Mouse (Mus musculus): Measurements from ENCODE around the gene Lrig3.

Lrig3 gene

DNA sequence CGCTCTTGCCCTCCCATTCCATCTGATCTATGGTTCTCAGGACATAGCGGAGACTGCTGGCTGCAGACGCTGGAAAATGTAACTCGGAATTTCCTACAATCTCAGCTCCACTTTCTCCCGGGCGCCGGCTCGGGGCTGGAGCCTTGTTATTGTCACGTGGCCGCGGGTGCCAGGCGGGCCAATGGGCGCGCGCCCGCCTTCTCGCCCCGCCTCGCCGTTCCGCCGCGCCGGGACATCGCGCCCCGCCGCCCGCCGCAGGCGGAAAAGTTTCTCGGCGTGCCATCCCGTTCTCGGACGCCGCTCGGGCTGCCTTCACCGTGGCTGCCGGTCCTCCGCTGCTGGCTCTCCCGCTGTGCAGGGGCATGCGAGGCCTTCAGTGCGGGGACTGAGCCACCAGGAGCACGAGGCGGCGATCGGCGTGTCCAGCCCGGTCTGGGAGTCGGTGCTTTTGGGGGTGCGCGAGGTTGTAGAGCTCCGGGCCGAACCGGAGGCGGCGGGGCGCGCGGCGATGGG, at the start of gene Lrig3:
Gene Lrig3, plus strand, starts transcription at position 201 of the 513 bp plus-strand sequence.
- DNase-seq (ENCODE audit: low spot score), result peak; percentile 92

- DNase-seq (ENCODE audit: low spot score), result no peak
These were observed 49.2 kb upstream of the Lrig3 start for GRCm38 (mm10) chr10:125916781-125917180.

- DNase-seq (ENCODE audit: low spot score), result peak; percentile 45
These were observed 48.5 kb upstream of the Lrig3 start for GRCm38 (mm10) chr10:125917436-125917871.

- DNase-seq (ENCODE audit: low spot score), result no peak
These were observed 47.0 kb upstream of the Lrig3 start for GRCm38 (mm10) chr10:125918994-125919393.

DNA sequence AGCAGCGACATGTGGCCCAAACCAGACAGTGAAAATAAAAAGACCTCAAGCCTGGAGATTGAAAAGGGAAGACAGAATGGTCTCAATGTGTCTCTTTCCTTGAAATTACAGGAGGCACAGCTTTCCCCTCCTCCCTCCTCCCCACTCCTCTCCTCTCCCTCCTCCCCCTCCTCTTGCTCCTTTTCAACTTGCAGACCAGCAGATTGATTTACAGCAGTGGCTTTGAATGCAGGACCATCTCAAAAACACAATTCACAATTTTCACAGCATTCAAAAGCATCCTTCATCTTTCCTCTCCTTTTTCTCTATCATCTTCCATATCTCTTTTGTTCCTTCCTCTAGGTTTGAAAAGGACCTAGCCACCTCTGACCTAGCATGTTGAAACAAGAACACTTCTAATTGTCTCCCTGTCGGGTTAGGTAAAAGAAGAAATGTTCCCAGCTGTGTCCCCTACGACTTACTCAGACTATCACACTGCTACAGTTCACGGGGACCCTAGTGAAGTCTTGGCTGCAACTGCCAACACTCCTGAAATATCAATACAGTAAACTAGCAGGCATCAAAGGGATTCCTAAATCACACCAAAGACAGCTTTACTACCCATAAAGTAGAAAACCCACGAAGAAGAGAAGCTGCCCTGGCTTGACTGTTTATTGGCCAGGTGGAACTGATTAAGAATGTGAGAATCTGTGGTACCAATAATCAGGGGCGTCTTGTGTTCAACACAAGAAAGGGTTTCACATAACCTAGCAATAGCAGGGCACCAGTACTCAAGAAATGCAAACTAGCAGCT, 44.1 kb upstream of the Lrig3 start:
- DNase-seq (ENCODE audit: low spot score), result peak; percentile 75

DNA sequence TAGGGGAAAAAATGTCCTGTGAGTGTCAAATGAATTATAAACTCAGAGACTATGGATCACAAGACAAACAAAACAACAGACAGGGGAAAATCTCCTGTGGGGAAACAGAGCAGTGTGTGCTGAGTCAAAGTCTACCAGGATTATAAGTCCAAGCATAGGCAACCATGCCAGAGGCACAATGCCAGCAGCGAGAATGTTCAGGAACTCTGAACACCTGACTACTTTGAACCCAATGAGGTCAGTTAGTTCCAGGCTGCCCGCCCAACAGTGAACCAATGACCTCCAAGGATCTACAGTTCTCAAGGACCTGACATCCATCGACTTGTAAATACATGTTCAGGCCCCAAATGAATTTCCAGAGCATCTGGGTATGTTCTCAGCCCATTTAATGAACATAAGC, 36.0 kb upstream of the Lrig3 start:
- no peak for DNase-seq (ENCODE audit: low spot score)

GRCm38 (mm10) chr10:125933388-125933787, 32.6 kb upstream of the Lrig3 start:
- no peak for DNase-seq (ENCODE audit: low spot score)

DNA sequence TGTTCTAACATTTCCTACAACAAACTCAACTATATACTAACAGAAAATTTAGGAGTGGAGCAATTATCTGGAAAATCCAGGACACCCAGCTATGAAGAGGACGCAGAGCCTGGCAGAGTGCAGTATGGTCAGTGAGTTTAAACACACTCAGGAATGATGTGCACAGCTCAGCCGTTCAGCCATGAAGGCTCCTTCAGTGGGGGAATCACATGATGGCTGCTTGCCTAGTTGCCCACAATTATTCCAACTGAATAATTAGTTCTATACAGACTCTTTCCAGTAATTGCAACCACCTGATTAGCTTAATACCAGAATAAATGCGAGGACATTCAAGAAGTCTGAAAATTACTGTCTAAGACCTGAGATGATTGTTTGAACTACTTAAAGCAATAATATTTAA, 31.9 kb upstream of the Lrig3 start:
- no peak for DNase-seq (ENCODE audit: low spot score)

GRCm38 (mm10) chr10:125937517-125938497, 28.2 kb upstream of the Lrig3 start:
- no peak for DNase-seq (ENCODE audit: low spot score)

DNA sequence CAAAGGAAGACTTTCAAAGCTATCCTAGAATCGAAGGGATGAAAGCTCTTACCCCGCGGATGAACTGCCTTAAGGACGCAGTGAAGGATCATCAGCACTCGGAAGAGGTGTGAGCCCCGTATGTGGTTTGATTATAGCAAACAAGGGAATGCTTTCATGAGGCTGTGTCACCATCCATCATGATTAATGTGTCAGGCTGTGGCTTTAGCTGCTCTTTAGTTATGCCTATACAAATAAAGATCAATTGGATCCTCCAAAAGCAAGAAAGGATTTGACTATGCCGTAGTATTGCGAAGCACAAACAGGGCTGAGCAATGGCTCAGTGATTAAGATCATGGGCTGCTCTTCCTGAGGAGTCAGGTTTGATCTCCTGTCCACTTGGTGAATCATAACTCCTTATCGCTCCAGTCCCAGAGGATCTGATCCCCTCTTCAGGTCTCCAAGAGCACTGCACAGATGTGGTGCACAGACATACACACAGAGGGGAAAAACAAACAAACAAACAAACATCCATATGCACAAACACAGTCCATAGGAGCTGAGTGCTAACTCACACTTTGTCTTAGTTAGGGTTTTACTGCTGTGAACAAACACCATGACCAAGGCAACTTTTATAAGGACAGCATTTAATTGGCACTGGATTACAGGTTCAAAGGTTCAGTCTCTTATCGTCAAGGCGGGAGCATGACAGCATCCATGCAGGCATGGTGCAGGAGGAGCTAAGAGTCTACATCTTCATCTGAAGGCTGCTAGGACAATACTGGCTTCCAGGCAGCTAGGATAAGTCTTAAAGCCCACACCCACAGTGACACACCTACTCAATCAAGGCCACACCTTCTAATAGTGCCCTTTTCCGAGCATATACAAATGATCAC, 27.2 kb upstream of the Lrig3 start:
- no peak for DNase-seq (ENCODE audit: low spot score)

- DNase-seq (ENCODE audit: low spot score), result no peak
These were observed 25.5 kb upstream of the Lrig3 start for GRCm38 (mm10) chr10:125940316-125941059.

GRCm38 (mm10) chr10:125943098-125943497, 22.9 kb upstream of the Lrig3 start:
- no peak for DNase-seq (ENCODE audit: low spot score)

- no peak for DNase-seq (ENCODE audit: low spot score)
These were observed 21.0 kb upstream of the Lrig3 start for GRCm38 (mm10) chr10:125944762-125945504.

- DNase-seq (ENCODE audit: low spot score), result no peak
These were observed 17.0 kb upstream of the Lrig3 start for GRCm38 (mm10) chr10:125948842-125949474.

- DNase-seq (ENCODE audit: low spot score), result no peak
These were observed 14.3 kb upstream of the Lrig3 start for GRCm38 (mm10) chr10:125951633-125952032.

- DNase-seq (ENCODE audit: low spot score), result no peak
These were observed 11.6 kb upstream of the Lrig3 start for GRCm38 (mm10) chr10:125954343-125954742.

GRCm38 (mm10) chr10:125954747-125955530, 11.0 kb upstream of the Lrig3 start:
- DNase-seq (ENCODE audit: low spot score), result no peak

DNA sequence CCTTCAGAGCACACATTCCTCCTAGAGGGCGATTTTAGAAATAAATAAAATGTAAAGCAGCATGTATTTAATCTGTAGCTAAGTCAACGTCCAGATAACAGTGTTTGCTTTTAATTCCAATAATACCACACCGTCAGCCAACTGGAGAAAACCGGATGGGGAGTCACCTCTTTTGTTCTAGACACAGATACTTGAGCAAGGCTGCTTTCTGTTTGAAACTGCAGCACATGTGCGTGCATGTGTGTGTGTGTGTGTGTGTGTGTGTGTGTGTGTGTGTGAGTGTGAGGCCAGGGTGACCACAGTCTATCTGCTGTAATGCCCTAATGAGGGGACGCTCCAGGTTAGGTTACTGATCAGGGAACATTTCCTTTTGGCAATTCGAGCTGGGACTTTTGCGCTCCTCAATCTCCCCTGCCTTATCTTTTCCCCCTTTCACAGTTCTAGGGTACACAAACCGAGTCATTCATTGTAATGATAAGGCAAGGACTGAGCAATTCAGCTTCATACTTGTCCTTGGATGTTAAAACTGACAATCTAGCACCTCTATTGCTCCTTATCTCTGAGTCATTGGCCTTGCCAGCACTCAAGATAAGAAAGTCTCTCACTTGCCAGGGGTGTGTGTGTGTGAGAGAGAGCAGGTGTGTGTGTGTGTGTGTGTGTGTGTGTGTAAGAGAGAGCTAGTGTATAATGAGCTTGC, 4.4 kb upstream of the Lrig3 start:
- no peak for DNase-seq (ENCODE audit: low spot score)
